Mouse (Mus musculus): ENCODE measurements at regions not wholly inside any gene's neighbourhood (a gene's known extent, or its start where the extent isn't known, plus 50 kb on each side); places are given as distances from the start of the nearest gene placed in this dataset.

DNA sequence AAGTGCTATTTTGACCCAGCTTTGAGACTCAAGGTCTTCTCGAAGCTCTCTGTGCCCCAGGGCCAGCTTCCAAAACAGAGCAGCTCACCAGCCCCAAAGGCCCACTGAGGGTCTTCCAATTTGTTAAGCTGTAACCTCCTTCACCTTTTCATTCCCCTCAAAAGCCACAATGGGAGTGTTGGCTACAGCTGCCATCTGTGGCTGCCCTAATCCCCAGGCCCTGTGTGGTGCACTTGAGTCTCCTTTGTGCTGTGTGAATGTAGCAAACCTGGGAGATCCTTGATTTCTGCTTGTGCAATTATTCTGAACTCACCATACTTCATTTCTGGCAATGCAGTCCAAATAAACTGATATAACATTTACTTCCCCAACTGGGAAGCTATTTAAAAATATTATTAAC, 287.8 kb downstream of the Wdr20rt start:
- no peak for TF ChIP-seq CTCF (conservative IDR thresholded peaks at IDR 0.05; ENCODE audit: insufficient read depth, insufficient read length, low read depth, low read length)
- TF ChIP-seq POLR2A (IDR thresholded peaks at IDR 0.05; ENCODE audit: low read depth, low read length): no peak
